Mouse (Mus musculus): ENCODE results near the gene Cx3cl1. TPM values are rescaled to one million over a fixed set of nuclear protein-coding genes. Genes with fewer than 3 reads are reported as not detected.

The Cx3cl1 gene
- polyA plus RNA-seq, 1 experiment, result 65.8 TPM

- no peaks in the 10 kb centered on the region; the same call in 1 of the 2 replicates for H3K4me1 ChIP-seq (ENCODE audit: control insufficient read depth, insufficient read depth, low read length)
- WGBS, result 31% methylated on average over 9 of the region's 9 CpGs
- H3K4me3 ChIP-seq (replicated peaks; ENCODE audit: extremely low read depth, low read depth, low read length), result no peak overlapping the region
- DNase-seq, result no peak
- TF ChIP-seq POLR2A (IDR thresholded peaks at IDR 0.05; ENCODE audit: borderline replicate concordance, extremely low read depth, low read depth, low read length) (no peak), CTCF (IDR thresholded peaks at IDR 0.05; ENCODE audit: insufficient read depth, low read length) (no peak)
These were observed 4.8 kb upstream of the Cx3cl1 start for GRCm38 (mm10) chr8:94767035-94767434.

GRCm38 (mm10) chr8:94770945-94771344 is 864 bp upstream of the Cx3cl1 start:
- peak; percentile 47 for DNase-seq
- WGBS, result 16% methylated on average over 6 of the region's 6 CpGs
- TF ChIP-seq CTCF (IDR thresholded peaks at IDR 0.05; ENCODE audit: insufficient read depth, low read length), result no peak
- no peak for TF ChIP-seq POLR2A (IDR thresholded peaks at IDR 0.05; ENCODE audit: borderline replicate concordance, extremely low read depth, low read depth, low read length)

GRCm38 (mm10) chr8:94773048-94773447 is 1.2 kb downstream of the Cx3cl1 start:
- Histone ChIP-seq H3K4me3 (replicated peaks; ENCODE audit: extremely low read depth, low read depth, low read length) (peak overlapping the region; percentile 60), H3K4me1 (ENCODE audit: control insufficient read depth, insufficient read depth, low read length) (peaks cover 3% of the 10 kb centered on the region)
- no peak for DNase-seq
- WGBS, result 72% methylated on average over 6 of the region's 6 CpGs
- TF ChIP-seq CTCF (IDR thresholded peaks at IDR 0.05; ENCODE audit: insufficient read depth, low read length) (no peak), POLR2A (IDR thresholded peaks at IDR 0.05; ENCODE audit: borderline replicate concordance, extremely low read depth, low read depth, low read length) (no peak)

More at GRCm38 (mm10) chr8:94770945-94771344, 864 bp upstream of the Cx3cl1 start:
- no peaks in the 10 kb centered on the region; the same call in none of the 2 replicates for H3K4me1 ChIP-seq (ENCODE audit: control insufficient read depth, insufficient read depth, low read length)
- no peak overlapping the region for H3K4me3 ChIP-seq (replicated peaks; ENCODE audit: extremely low read depth, low read depth, low read length)

GRCm38 (mm10) chr8:94773700-94774171 is 1.9 kb downstream of the Cx3cl1 start:
- DNase-seq, result no peak
- Histone ChIP-seq H3K4me3 (replicated peaks; ENCODE audit: extremely low read depth, low read depth, low read length) (no peak overlapping the region), H3K4me1 (ENCODE audit: control insufficient read depth, insufficient read depth, low read length) (peaks cover 7% of the 10 kb centered on the region)
- TF ChIP-seq POLR2A (IDR thresholded peaks at IDR 0.05; ENCODE audit: borderline replicate concordance, extremely low read depth, low read depth, low read length) (no peak), CTCF (IDR thresholded peaks at IDR 0.05; ENCODE audit: insufficient read depth, low read length) (no peak)
- 70% methylated on average over 12 of the region's 12 CpGs for WGBS

- 59% methylated on average over 1 of the region's 1 CpGs for WGBS
- TF ChIP-seq POLR2A (IDR thresholded peaks at IDR 0.05; ENCODE audit: borderline replicate concordance, extremely low read depth, low read depth, low read length), result no peak
- no peak for TF ChIP-seq CTCF (IDR thresholded peaks at IDR 0.05; ENCODE audit: insufficient read depth, low read length)
- no peak for DNase-seq
- no peak overlapping the region for H3K4me3 ChIP-seq (replicated peaks; ENCODE audit: extremely low read depth, low read depth, low read length)
- H3K4me1 ChIP-seq (ENCODE audit: control insufficient read depth, insufficient read depth, low read length), result peaks cover 10% of the 10 kb centered on the region
These were observed 2.8 kb downstream of the Cx3cl1 start for GRCm38 (mm10) chr8:94774601-94775000.

GRCm38 (mm10) chr8:94776346-94776745 is 4.5 kb downstream of the Cx3cl1 start:
- no peak for DNase-seq
- no peak for TF ChIP-seq CTCF (IDR thresholded peaks at IDR 0.05; ENCODE audit: insufficient read depth, low read length)
- TF ChIP-seq POLR2A (IDR thresholded peaks at IDR 0.05; ENCODE audit: borderline replicate concordance, extremely low read depth, low read depth, low read length), result no peak
- 70% methylated on average over 2 of the region's 2 CpGs for WGBS

GRCm38 (mm10) chr8:94778036-94778435 is 6.2 kb downstream of the Cx3cl1 start:
- no peak for TF ChIP-seq CTCF (IDR thresholded peaks at IDR 0.05; ENCODE audit: insufficient read depth, low read length)
- TF ChIP-seq POLR2A (IDR thresholded peaks at IDR 0.05; ENCODE audit: borderline replicate concordance, extremely low read depth, low read depth, low read length), result no peak
- no peak for DNase-seq

More at GRCm38 (mm10) chr8:94776346-94776745, 4.5 kb downstream of the Cx3cl1 start:
- no peak overlapping the region for H3K4me3 ChIP-seq (replicated peaks; ENCODE audit: extremely low read depth, low read depth, low read length)
- H3K4me1 ChIP-seq (ENCODE audit: control insufficient read depth, insufficient read depth, low read length), result peaks cover 10% of the 10 kb centered on the region

GRCm38 (mm10) chr8:94778473-94778872 is 6.7 kb downstream of the Cx3cl1 start:
- Histone ChIP-seq H3K4me3 (replicated peaks; ENCODE audit: extremely low read depth, low read depth, low read length) (no peak overlapping the region), H3K4me1 (ENCODE audit: control insufficient read depth, insufficient read depth, low read length) (peaks cover 10% of the 10 kb centered on the region; the same call in 1 of the 2 replicates)
- 16% methylated on average over 5 of the region's 5 CpGs for WGBS
- peak; percentile 13; the same call in 1 of the 2 replicates for TF ChIP-seq POLR2A (IDR thresholded peaks at IDR 0.05; ENCODE audit: borderline replicate concordance, extremely low read depth, low read depth, low read length)
- TF ChIP-seq CTCF (IDR thresholded peaks at IDR 0.05; ENCODE audit: insufficient read depth, low read length), result no peak
- no peak for DNase-seq

More at GRCm38 (mm10) chr8:94778036-94778435, 6.2 kb downstream of the Cx3cl1 start:
- Histone ChIP-seq H3K4me1 (ENCODE audit: control insufficient read depth, insufficient read depth, low read length) (peaks cover 10% of the 10 kb centered on the region; the same call in 1 of the 2 replicates), H3K4me3 (replicated peaks; ENCODE audit: extremely low read depth, low read depth, low read length) (no peak overlapping the region)
- WGBS, result 52% methylated on average over 10 of the region's 10 CpGs

GRCm38 (mm10) chr8:94778895-94779533 is 7.2 kb downstream of the Cx3cl1 start:
- DNase-seq, result no peak
- Histone ChIP-seq H3K4me1 (ENCODE audit: control insufficient read depth, insufficient read depth, low read length) (peaks cover 10% of the 10 kb centered on the region; the same call in 1 of the 2 replicates), H3K4me3 (replicated peaks; ENCODE audit: extremely low read depth, low read depth, low read length) (no peak overlapping the region)
- TF ChIP-seq POLR2A (IDR thresholded peaks at IDR 0.05; ENCODE audit: borderline replicate concordance, extremely low read depth, low read depth, low read length), result no peak
- no peak for TF ChIP-seq CTCF (IDR thresholded peaks at IDR 0.05; ENCODE audit: insufficient read depth, low read length)
- WGBS, result 51% methylated on average over 10 of the region's 10 CpGs

Data from lung, adult 2 months (tissue).